Mouse (Mus musculus): ENCODE data around the gene Scrn2. TPM values are rescaled to one million over a fixed set of nuclear protein-coding genes. Genes with fewer than 3 reads are reported as not detected.

The Scrn2 gene
- polyA plus RNA-seq (2014; fragmentation: Nextera tagmentation; extraction: Ambion mirVana) = 24.4 and 29.9 TPM in 2 replicates

DNA sequence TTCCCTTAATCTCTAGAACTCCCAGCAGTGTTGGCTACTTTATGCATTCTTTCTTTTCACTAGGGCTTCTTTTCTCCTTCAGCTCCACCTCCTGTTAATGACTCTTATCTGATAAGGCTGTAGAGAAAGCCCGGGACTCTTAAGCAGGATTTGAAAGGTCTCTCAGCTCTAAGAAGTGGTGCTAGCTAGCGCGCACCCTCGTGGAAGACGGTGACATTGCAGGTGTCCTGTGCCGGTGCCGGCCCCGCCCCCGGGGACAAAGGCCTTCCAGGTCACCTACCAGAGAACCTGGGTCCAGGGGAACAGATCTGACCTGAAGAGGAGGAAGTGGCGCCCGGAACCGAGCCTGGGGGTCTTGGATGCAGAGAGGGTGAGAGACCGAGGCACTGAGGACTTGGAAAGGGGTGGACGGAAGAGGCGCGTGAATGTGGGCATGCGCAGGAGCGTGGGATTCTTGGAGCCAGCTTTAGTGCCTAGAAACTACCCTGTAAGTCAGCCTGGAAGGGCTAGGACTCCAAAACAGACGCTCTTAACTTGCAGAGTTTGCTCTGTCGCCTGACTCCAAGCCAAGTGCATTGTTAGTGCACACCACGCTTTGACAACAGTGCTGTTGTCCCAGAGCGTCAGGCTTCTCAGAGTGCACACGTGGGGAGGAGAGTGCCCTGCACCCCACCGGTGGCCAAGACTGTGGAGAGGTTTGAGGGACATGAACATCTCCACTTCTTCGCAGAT lies at the start of gene Scrn2:
Gene Scrn2, plus strand, starts transcription at position 253 of the 732 bp plus-strand sequence.
- peak within 1 kb of the TSS; percentile 75 for H3K9ac ChIP-seq (ENCODE audit: low read depth, low read length)
- peak within 1 kb of the TSS; percentile 76 for H3K4me2 ChIP-seq (replicated peaks; ENCODE audit: low read depth, low read length)
- peak within 1 kb of the TSS; percentile 87 for H3K27ac ChIP-seq (ENCODE audit: low read depth, low read length)
- H3K4me3 ChIP-seq (ENCODE audit: low read length) = peak within 1 kb of the TSS; percentile 64
- no peaks in the 10 kb centered on the region for H3K27me3 ChIP-seq (ENCODE audit: control insufficient read depth, insufficient read depth, low read length)
- H3K4me1 ChIP-seq (ENCODE audit: control insufficient read depth, insufficient read depth, low read length) = peaks cover 25% of the 10 kb centered on the region
- H3K36me3 ChIP-seq (ENCODE audit: control insufficient read depth, insufficient read depth, low read length) = peaks cover 3% of the 10 kb centered on the region; the same call in 1 of the 2 replicates
- WGBS = 1% methylated on average over 25 of the region's 25 CpGs
- peak; percentile 65 for ATAC-seq (ENCODE audit: low FRiP score, low TSS enrichment)
- H3K9me3 ChIP-seq (ENCODE audit: control insufficient read depth, low read length) = no peaks in the 10 kb centered on the region

DNA sequence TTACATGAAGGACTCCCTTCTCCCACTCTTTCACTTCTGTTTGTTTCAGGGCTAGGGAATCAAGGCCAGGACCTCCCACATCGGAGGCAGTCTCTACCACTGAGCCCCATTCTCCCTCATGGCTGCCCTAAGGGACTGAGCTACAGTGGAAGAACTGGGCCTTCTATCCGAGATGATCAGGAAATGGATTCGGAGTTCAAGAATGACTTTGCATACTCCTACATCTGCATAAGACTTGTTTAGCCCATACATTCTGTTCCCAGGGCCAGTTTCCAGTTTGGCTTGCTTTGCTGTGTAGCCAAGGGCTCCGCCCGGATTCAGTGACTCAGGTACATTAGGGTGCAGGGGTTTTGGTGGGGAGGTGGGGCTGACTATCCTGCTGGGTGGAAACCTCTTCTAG lies 49.7 kb upstream of the Scrn2 start:
- Histone ChIP-seq H3K9ac (ENCODE audit: low read depth, low read length) (no peak overlapping the region), H3K9me3 (ENCODE audit: control insufficient read depth, low read length) (no peaks in the 10 kb centered on the region), H3K36me3 (ENCODE audit: control insufficient read depth, insufficient read depth, low read length) (no peaks in the 10 kb centered on the region), H3K27ac (ENCODE audit: low read depth, low read length) (no peak overlapping the region), H3K27me3 (ENCODE audit: control insufficient read depth, insufficient read depth, low read length) (no peaks in the 10 kb centered on the region; the same call in 1 of the 2 replicates), H3K4me3 (ENCODE audit: low read length) (no peak overlapping the region), H3K4me1 (ENCODE audit: control insufficient read depth, insufficient read depth, low read length) (peaks cover 18% of the 10 kb centered on the region), H3K4me2 (replicated peaks; ENCODE audit: low read depth, low read length) (no peak overlapping the region)
- WGBS = 82% methylated on average over 5 of the region's 5 CpGs
- no peak for ATAC-seq (ENCODE audit: low FRiP score, low TSS enrichment)

DNA sequence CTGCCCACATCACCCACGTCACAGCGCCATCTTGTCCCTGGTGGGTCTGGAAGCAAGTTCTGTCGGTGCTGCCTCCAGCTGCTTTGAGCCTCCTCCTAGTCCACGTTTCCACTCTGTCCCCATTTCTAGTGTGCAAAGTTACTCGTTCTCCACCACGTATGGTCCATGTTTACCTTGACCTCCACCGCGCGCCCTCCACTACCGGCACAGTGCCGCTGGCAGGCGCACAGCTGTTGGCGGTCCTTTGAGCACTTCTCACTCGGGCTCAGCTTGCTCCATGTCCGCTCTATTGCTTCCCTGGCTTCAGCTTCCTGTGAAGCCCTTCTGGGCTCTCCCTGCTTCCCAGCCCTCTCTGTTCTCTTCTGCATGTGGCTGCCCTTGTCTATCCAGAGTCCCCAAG lies 48.3 kb upstream of the Scrn2 start:
- H3K36me3 ChIP-seq (ENCODE audit: control insufficient read depth, insufficient read depth, low read length) = no peaks in the 10 kb centered on the region
- no peaks in the 10 kb centered on the region; the same call in 1 of the 2 replicates for H3K27me3 ChIP-seq (ENCODE audit: control insufficient read depth, insufficient read depth, low read length)
- H3K4me1 ChIP-seq (ENCODE audit: control insufficient read depth, insufficient read depth, low read length) = peaks cover 9% of the 10 kb centered on the region
- H3K9ac ChIP-seq (ENCODE audit: low read depth, low read length) = no peak overlapping the region
- no peak for ATAC-seq (ENCODE audit: low FRiP score, low TSS enrichment)
- H3K4me2 ChIP-seq (replicated peaks; ENCODE audit: low read depth, low read length) = no peak overlapping the region
- H3K27ac ChIP-seq (ENCODE audit: low read depth, low read length) = no peak overlapping the region
- no peaks in the 10 kb centered on the region for H3K9me3 ChIP-seq (ENCODE audit: control insufficient read depth, low read length)
- WGBS = 67% methylated on average over 15 of the region's 15 CpGs
- H3K4me3 ChIP-seq (ENCODE audit: low read length) = no peak overlapping the region

DNA sequence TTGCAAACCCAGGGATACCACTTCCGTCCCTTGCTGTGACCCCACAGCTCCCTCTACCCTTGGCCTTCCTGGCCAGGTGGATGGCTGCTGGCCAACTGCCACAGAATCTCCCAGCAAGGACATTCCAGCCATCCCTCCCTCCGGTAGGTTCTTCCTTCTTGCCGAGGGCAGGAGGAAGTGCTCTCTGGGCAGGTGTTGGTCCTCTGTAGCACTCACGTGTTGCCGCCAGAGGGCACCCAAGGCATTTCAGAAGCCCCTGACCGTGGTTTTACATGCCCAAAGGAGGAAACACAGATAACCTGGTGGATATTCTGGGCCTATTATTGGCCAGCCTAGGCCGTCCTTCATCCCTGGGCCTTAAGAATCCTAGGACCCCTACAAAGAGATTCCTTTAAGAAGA lies 47.4 kb upstream of the Scrn2 start:
- ATAC-seq (ENCODE audit: low FRiP score, low TSS enrichment) = no peak
- no peak overlapping the region for H3K9ac ChIP-seq (ENCODE audit: low read depth, low read length)
- H3K27me3 ChIP-seq (ENCODE audit: control insufficient read depth, insufficient read depth, low read length) = no peaks in the 10 kb centered on the region; the same call in 1 of the 2 replicates
- H3K9me3 ChIP-seq (ENCODE audit: control insufficient read depth, low read length) = no peaks in the 10 kb centered on the region
- H3K4me2 ChIP-seq (replicated peaks; ENCODE audit: low read depth, low read length) = 0 out of 2 replicates have a peak overlapping the region, but pooled peaks have one; percentile 19
- H3K4me3 ChIP-seq (ENCODE audit: low read length) = no peak overlapping the region
- 5% methylated on average over 7 of the region's 7 CpGs for WGBS
- no peaks in the 10 kb centered on the region for H3K36me3 ChIP-seq (ENCODE audit: control insufficient read depth, insufficient read depth, low read length)
- H3K4me1 ChIP-seq (ENCODE audit: control insufficient read depth, insufficient read depth, low read length) = peaks cover 10% of the 10 kb centered on the region; the same call in 1 of the 2 replicates
- no peak overlapping the region for H3K27ac ChIP-seq (ENCODE audit: low read depth, low read length)

DNA sequence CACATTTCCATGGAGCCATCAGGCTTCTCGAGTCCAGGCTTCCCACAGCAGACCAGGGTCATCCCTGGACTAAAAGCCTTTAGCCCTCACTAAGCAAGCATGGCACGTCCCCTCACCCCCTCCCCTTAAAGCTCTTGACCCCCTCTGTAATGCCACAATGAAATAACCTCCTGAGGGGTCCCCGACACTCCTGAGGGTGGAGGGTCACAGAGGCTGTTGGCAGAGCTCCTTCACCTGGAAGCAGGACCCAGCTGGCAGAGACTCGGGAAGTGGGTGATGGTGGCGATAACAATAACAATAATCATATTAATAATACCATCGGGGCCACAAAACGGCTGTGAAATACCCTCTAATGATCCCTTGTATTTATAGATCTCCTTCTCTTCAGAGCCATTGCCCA lies 46.9 kb upstream of the Scrn2 start, which contains the start of gene Sp2:
Gene Sp2, minus strand, starts transcription at position 101 of the 400 bp plus-strand sequence.
- no peaks in the 10 kb centered on the region for H3K9me3 ChIP-seq (ENCODE audit: control insufficient read depth, low read length)
- ATAC-seq (ENCODE audit: low FRiP score, low TSS enrichment) = no peak
- no peak within 1 kb of the TSS for H3K27ac ChIP-seq (ENCODE audit: low read depth, low read length)
- 0 out of 2 replicates have a peak within 1 kb of the TSS, but pooled peaks have one; percentile 19 for H3K4me2 ChIP-seq (replicated peaks; ENCODE audit: low read depth, low read length)
- H3K36me3 ChIP-seq (ENCODE audit: control insufficient read depth, insufficient read depth, low read length) = no peaks in the 10 kb centered on the region
- no peak within 1 kb of the TSS for H3K9ac ChIP-seq (ENCODE audit: low read depth, low read length)
- WGBS = 51% methylated on average over 7 of the region's 7 CpGs
- peaks cover 1% of the 10 kb centered on the region; the same call in 1 of the 2 replicates for H3K27me3 ChIP-seq (ENCODE audit: control insufficient read depth, insufficient read depth, low read length)
- H3K4me3 ChIP-seq (ENCODE audit: low read length) = no peak within 1 kb of the TSS
- peaks cover 13% of the 10 kb centered on the region; the same call in 1 of the 2 replicates for H3K4me1 ChIP-seq (ENCODE audit: control insufficient read depth, insufficient read depth, low read length)

DNA sequence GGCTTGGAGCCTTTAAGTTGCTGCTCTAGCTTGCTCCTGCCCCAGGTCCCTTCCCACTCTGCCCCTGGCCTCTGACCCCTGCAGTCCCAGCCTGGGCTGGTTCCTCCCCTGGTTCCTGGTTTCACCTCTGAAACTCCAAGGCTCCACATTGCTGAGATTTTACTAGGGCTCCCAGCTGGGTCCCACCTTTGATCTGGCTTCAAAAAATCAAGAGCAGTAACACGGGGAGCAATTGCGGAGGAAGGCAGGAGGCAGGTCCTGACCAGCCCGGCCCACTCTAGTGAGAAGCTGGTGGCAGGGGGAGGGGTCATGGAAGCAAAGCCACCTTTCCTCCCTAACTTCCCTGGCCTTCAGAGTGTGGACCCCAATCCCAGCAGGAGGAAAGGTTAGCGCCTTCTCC lies 44.8 kb upstream of the Scrn2 start:
- H3K9me3 ChIP-seq (ENCODE audit: control insufficient read depth, low read length) = no peaks in the 10 kb centered on the region
- 13% methylated on average over 4 of the region's 4 CpGs for whole genome bisulfite sequencing
- H3K27me3 ChIP-seq (ENCODE audit: control insufficient read depth, insufficient read depth, low read length) = peaks cover 4% of the 10 kb centered on the region; the same call in 1 of the 2 replicates

DNA sequence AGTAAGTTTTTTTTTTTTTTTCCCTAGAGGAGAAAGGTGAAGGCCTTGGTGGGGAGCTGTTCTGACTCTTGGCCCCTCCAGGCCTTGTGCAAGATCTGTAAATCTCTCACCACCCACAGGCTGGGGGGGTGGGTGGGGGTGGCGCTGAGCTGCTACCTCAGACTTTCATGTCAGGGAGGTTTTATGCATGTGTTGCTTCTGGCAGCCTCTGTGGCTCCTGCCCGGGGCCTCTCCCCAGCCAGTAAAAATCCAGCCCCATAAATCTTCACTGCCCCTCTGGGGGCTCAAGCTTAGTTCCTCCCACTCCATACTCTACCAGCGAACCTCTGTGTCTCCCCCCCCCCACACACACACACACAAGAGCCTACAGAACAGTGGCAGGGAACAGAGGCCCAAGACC lies 43.3 kb upstream of the Scrn2 start:
- ATAC-seq (ENCODE audit: low FRiP score, low TSS enrichment) = peak; percentile 48; the same call in 1 of the 2 replicates
- H3K9ac ChIP-seq (ENCODE audit: low read depth, low read length) = no peak overlapping the region

More for the DNA sequence above, 44.8 kb upstream of the Scrn2 start:
- H3K4me1 ChIP-seq (ENCODE audit: control insufficient read depth, insufficient read depth, low read length) = peaks cover 14% of the 10 kb centered on the region; the same call in 1 of the 2 replicates
- no peak overlapping the region for H3K4me3 ChIP-seq (ENCODE audit: low read length)
- no peak overlapping the region for H3K4me2 ChIP-seq (replicated peaks; ENCODE audit: low read depth, low read length)
- H3K9ac ChIP-seq (ENCODE audit: low read depth, low read length) = no peak overlapping the region
- no peak overlapping the region for H3K27ac ChIP-seq (ENCODE audit: low read depth, low read length)
- no peak for ATAC-seq (ENCODE audit: low FRiP score, low TSS enrichment)
- H3K36me3 ChIP-seq (ENCODE audit: control insufficient read depth, insufficient read depth, low read length) = no peaks in the 10 kb centered on the region

DNA sequence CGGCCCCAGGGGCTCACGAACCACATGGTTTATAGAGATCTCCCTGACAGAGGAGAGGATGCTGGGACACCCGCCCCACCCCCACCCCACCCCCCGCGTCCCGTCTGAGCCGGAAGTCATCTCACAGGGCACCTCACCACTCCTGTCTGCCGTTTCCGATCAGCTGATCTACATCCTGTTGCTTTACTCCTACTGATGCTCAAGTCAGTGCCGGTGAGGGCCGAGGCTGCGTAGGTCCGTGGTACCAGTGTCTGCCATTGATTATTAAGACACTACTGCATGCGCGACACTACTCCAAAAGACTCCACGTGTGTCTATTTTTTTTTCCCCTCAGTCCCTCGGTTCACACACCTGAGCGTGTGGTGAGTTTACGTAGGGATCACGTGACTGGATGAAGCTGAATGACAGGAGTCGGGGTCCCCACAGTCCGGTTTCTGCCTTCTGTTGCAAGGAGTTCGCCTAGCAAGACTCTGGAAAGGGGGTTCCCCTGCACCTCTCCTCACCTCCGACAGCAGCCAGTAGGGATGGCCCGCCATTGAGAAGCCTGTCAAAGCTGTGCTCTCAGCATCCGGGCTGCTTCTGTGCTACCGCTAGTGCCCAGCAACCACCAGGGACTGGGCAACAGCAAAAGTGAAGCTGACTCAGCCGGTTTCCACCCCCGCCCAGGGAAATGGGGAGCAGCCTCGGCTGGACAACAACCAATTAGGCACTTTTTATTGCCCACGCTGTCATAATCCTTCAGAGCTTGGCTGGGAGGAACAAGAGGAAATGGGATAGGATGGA lies 41.7 kb upstream of the Scrn2 start:
- Histone ChIP-seq H3K9ac (ENCODE audit: low read depth, low read length) (no peak overlapping the region), H3K9me3 (ENCODE audit: control insufficient read depth, low read length) (no peaks in the 10 kb centered on the region), H3K4me3 (ENCODE audit: low read length) (peak overlapping the region; percentile 18; the same call in 1 of the 2 replicates), H3K36me3 (ENCODE audit: control insufficient read depth, insufficient read depth, low read length) (no peaks in the 10 kb centered on the region), H3K4me2 (replicated peaks; ENCODE audit: low read depth, low read length) (peak overlapping the region; percentile 44), H3K27me3 (ENCODE audit: control insufficient read depth, insufficient read depth, low read length) (peaks cover 4% of the 10 kb centered on the region; the same call in 1 of the 2 replicates), H3K27ac (ENCODE audit: low read depth, low read length) (no peak overlapping the region), H3K4me1 (ENCODE audit: control insufficient read depth, insufficient read depth, low read length) (peaks cover 26% of the 10 kb centered on the region)
- WGBS = 9% methylated on average over 30 of the region's 31 CpGs
- ATAC-seq (ENCODE audit: low FRiP score, low TSS enrichment) = no peak

More for the DNA sequence above, 43.3 kb upstream of the Scrn2 start:
- Histone ChIP-seq H3K4me2 (replicated peaks; ENCODE audit: low read depth, low read length) (no peak overlapping the region), H3K4me3 (ENCODE audit: low read length) (no peak overlapping the region), H3K27me3 (ENCODE audit: control insufficient read depth, insufficient read depth, low read length) (peaks cover 4% of the 10 kb centered on the region; the same call in 1 of the 2 replicates), H3K4me1 (ENCODE audit: control insufficient read depth, insufficient read depth, low read length) (peaks cover 14% of the 10 kb centered on the region; the same call in 1 of the 2 replicates), H3K9me3 (ENCODE audit: control insufficient read depth, low read length) (no peaks in the 10 kb centered on the region), H3K36me3 (ENCODE audit: control insufficient read depth, insufficient read depth, low read length) (no peaks in the 10 kb centered on the region), H3K27ac (ENCODE audit: low read depth, low read length) (no peak overlapping the region)
- 12% methylated on average over 3 of the region's 3 CpGs for WGBS
